In genomic region chr2:125929872-125930271, GRCm38 (mm10) we compare ENCODE assay signal across 20 mouse cellular contexts.
DNase-seq lines count a peak whose midpoint lies in the region; ATAC-seq and TF ChIP-seq lines count a peak whose summit lies in the region.
"Had no signal": no experiment of that assay in that cellular context is flagged by ENCODE, and none has a peak within 500 bp of the region (broad histone marks: within the 10 kb centered on the region; RNA-seq: fewer than 3 reads in every experiment).

No protein-coding gene starts in this region.

- H3K9ac ChIP-seq in lung, postnatal 0 days (replicated peaks; ENCODE audit: low read depth), result no peak overlapping the region
- H3K9ac ChIP-seq: hindbrain, embryonic 13.5 days; intestine, embryonic 15.5 days; limb, embryonic 13.5 days; liver, embryonic 15.5 days had no signal

- H3K4me3 ChIP-seq in lung, postnatal 0 days (ENCODE audit: low read depth, low read length), result no peak overlapping the region
- H3K4me3 ChIP-seq in hindbrain, embryonic 10.5 days, result no peak overlapping the region
- H3K4me3 ChIP-seq: heart, adult 2 months; hindbrain, embryonic 13.5 days; intestine, embryonic 15.5 days; layer of hippocampus, adult 2 months; left cerebral cortex, adult 2 months; limb, embryonic 13.5 days; liver, embryonic 15.5 days had no signal

- H3K36me3 ChIP-seq in lung, postnatal 0 days (ENCODE audit: insufficient read depth, low read length), result no peaks in the 10 kb centered on the region
- H3K36me3 ChIP-seq in hindbrain, embryonic 10.5 days, result peaks cover 15% of the 10 kb centered on the region; the same call in 1 of the 2 replicates
- H3K36me3 ChIP-seq: intestine, embryonic 15.5 days; liver, embryonic 15.5 days had no signal

- no peak for TF ChIP-seq CTCF in lung, postnatal 0 days (IDR thresholded peaks at IDR 0.05)

- H3K4me1 ChIP-seq in lung, postnatal 0 days (ENCODE audit: insufficient read depth, low read depth, low read length), result no peaks in the 10 kb centered on the region
- H3K4me1 ChIP-seq in hindbrain, embryonic 10.5 days (replicated peaks), result no peaks in the 10 kb centered on the region
- H3K4me1 ChIP-seq: intestine, embryonic 15.5 days; liver, embryonic 15.5 days had no signal

- peak; percentile 9 for DNase-seq in adrenal gland, postnatal 14 days
- no peak for DNase-seq in adrenal gland, adult 18-20 months (ENCODE audit: low spot score in 2 of 2)
- peak; percentile 99 for DNase-seq in 3T3-L1 (ENCODE audit: low read depth, low spot score)
- DNase-seq in lung, postnatal 0 days (ENCODE audit: low spot score), result peak; percentile 77
- DNase-seq in ovary, postnatal 10 days (ENCODE audit: low spot score), result no peak
- DNase-seq in hindbrain, embryonic 10.5 days (ENCODE audit: low spot score), result no peak
- DNase-seq: adrenal gland, adult 8-10 months; B cell, adult 2 months; cerebellum, adult 18-20 months; heart, adult 2 months had no signal

- H3K4me2 ChIP-seq in lung, postnatal 0 days (replicated peaks; ENCODE audit: low read depth, low read length), result no peak overlapping the region
- H3K4me2 ChIP-seq: hindbrain, embryonic 13.5 days; intestine, embryonic 15.5 days; limb, embryonic 13.5 days; liver, embryonic 15.5 days had no signal

- no peaks in the 10 kb centered on the region for H3K27me3 ChIP-seq in lung, postnatal 0 days (replicated peaks; ENCODE audit: insufficient read depth, low read length)
- no peaks in the 10 kb centered on the region for H3K27me3 ChIP-seq in hindbrain, embryonic 10.5 days (ENCODE audit: insufficient read depth, poor library complexity, severe bottlenecking)
- H3K27me3 ChIP-seq: hindbrain, embryonic 13.5 days; intestine, embryonic 15.5 days; limb, embryonic 13.5 days; liver, embryonic 15.5 days had no signal

- no peak overlapping the region for H3K27ac ChIP-seq in lung, postnatal 0 days (ENCODE audit: low read length)
- H3K27ac ChIP-seq in hindbrain, embryonic 10.5 days, result no peak overlapping the region
- H3K27ac ChIP-seq: heart, adult 2 months; hindbrain, embryonic 13.5 days; intestine, embryonic 15.5 days; layer of hippocampus, adult 2 months; left cerebral cortex, adult 2 months; limb, embryonic 13.5 days; liver, embryonic 15.5 days had no signal

- H3K9me3 ChIP-seq in lung, postnatal 0 days (ENCODE audit: low read length), result no peaks in the 10 kb centered on the region
- H3K9me3 ChIP-seq in hindbrain, embryonic 10.5 days, result no peaks in the 10 kb centered on the region
- H3K9me3 ChIP-seq: hindbrain, embryonic 13.5 days; intestine, embryonic 15.5 days; limb, embryonic 13.5 days; liver, embryonic 15.5 days had no signal

- WGBS in lung, postnatal 0 days, result 29% methylated on average over 2 of the region's 2 CpGs
- 90% methylated on average over 2 of the region's 2 CpGs for WGBS in hindbrain, embryonic 10.5 days

- peak; percentile 60 for TF ChIP-seq EP300 in lung, postnatal 0 days (IDR thresholded peaks at IDR 0.05)

- peak; percentile 80 for ATAC-seq in common myeloid progenitor, adult 5-6 weeks (replicated peaks; ENCODE audit: low read depth, poor library complexity, severe bottlenecking)
- peak; percentile 71 for ATAC-seq in lung, postnatal 0 days
- no peak for ATAC-seq in erythroid progenitor cell, adult 5-6 weeks (replicated peaks; ENCODE audit: low FRiP score, poor library complexity, severe bottlenecking)
- ATAC-seq: forebrain, embryonic 16.5 days; intestine, embryonic 15.5 days; midbrain, embryonic 16.5 days had no signal

Comparison
In these comparisons a context has a peak if more than half of its experiments do, and no peak if none do; other contexts are left out.
1. DNase-seq: peak in adrenal gland, postnatal 14 days (single experiment), 3T3-L1 (single experiment) and lung, postnatal 0 days (single experiment); none in adrenal gland, adult 18-20 months (0 of 2), ovary, postnatal 10 days (single experiment) and hindbrain, embryonic 10.5 days (single experiment).